Comparison of ENCODE assay signal across 10 mouse cellular contexts in the genomic region with DNA sequence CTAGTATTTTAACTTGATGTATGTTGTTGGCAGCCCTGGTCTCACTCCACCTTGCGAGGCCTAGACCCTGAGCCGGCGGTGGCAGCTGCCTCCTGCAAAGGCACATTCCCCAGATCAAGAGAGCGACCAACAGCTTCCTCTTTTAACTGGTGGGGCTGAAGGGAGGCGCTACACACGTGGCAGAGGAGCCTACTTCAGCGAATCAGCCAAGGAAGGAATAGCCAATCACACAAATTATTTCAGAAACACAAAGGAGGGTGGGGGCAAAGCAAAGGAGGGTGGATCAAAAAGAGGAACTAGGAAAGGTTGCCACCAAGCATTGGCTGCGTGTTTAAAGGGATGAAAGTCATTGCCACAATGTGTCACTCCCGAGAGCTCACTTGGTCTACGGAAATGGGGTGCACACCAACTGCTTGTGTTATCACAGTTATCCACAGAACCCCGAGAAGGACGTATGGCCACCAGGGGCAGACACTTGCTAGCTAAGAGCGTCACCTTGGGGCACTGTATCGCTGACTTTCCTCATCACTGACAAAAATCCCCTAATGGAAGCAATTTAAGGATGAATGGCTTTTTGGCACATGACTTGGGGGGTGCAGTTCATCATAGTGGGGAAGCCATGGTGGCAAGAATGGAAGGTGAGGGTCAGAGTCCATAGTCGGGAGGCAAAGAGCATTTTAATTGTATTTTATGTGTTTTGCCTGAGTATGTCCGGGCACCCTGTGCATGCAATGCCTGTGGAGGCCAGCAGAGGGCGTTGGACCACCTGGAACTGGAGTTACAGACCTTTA. TPM values are rescaled to one million over a fixed set of nuclear protein-coding genes. Genes with fewer than 3 reads are reported as not detected.
A peak's percentile ranks its signal among the peaks of the same experiment; 100 is the strongest.
DNase-seq lines count a peak whose midpoint lies in the region; ATAC-seq and TF ChIP-seq lines count a peak whose summit lies in the region.
"Had no signal": no experiment of that assay in that cellular context is flagged by ENCODE, and none has a peak within 500 bp of the region (broad histone marks: within the 10 kb centered on the region; RNA-seq: fewer than 3 reads in every experiment).

No protein-coding gene starts in this region.

- peaks cover 82% of the 10 kb centered on the region for H3K36me3 ChIP-seq in megakaryocyte, embryonic 14.5 days (replicated peaks; ENCODE audit: low read length)
- H3K36me3 ChIP-seq in limb, embryonic 10.5 days = peaks cover 19% of the 10 kb centered on the region
- H3K36me3 ChIP-seq in hindbrain, embryonic 10.5 days = peaks cover 14% of the 10 kb centered on the region

- TF ChIP-seq CTCF in layer of hippocampus, adult 2 months (conservative IDR thresholded peaks at IDR 0.05) = peak; percentile 62

- ATAC-seq in erythroblast, adult 5-6 weeks (replicated peaks; ENCODE audit: low FRiP score, poor library complexity, severe bottlenecking) = 0 out of 2 replicates have a peak, but pooled peaks have one; percentile 34

- H3K27me3 ChIP-seq in megakaryocyte, embryonic 14.5 days (replicated peaks) = no peaks in the 10 kb centered on the region
- no peaks in the 10 kb centered on the region for H3K27me3 ChIP-seq in limb, embryonic 10.5 days (ENCODE audit: low read depth, poor library complexity, severe bottlenecking)
- H3K27me3 ChIP-seq in hindbrain, embryonic 10.5 days (ENCODE audit: insufficient read depth, poor library complexity, severe bottlenecking) = no peaks in the 10 kb centered on the region

- DNase-seq in layer of hippocampus, adult 2 months (ENCODE audit: low spot score in 2 of 2) = no peak
- no peak for DNase-seq in layer of hippocampus, postnatal 14 days (ENCODE audit: low spot score in 2 of 2)
- peak; percentile 75 for DNase-seq in thymus, postnatal 14 days
- no peak for DNase-seq in kidney, adult 8-10 months
- no peak for DNase-seq in limb, embryonic 10.5 days (ENCODE audit: low spot score)
- no peak for DNase-seq in hindbrain, embryonic 10.5 days (ENCODE audit: low spot score)
- DNase-seq: left cerebral cortex, postnatal 4 days; retina, postnatal 1 day had no signal

- H3K4me1 ChIP-seq in megakaryocyte, embryonic 14.5 days = peaks cover 48% of the 10 kb centered on the region
- peaks cover 12% of the 10 kb centered on the region; the same call in 1 of the 2 replicates for H3K4me1 ChIP-seq in limb, embryonic 10.5 days
- H3K4me1 ChIP-seq in hindbrain, embryonic 10.5 days (replicated peaks) = peaks cover 14% of the 10 kb centered on the region

- H3K4me3 ChIP-seq in layer of hippocampus, adult 2 months = no peak overlapping the region
- H3K4me3 ChIP-seq in megakaryocyte, embryonic 14.5 days (replicated peaks) = peak overlapping the region; percentile 84
- H3K4me3 ChIP-seq in limb, embryonic 10.5 days = no peak overlapping the region
- no peak overlapping the region for H3K4me3 ChIP-seq in hindbrain, embryonic 10.5 days

- H3K9me3 ChIP-seq in megakaryocyte, embryonic 14.5 days = peaks cover 6% of the 10 kb centered on the region; the same call in 1 of the 2 replicates
- H3K9me3 ChIP-seq in limb, embryonic 10.5 days (replicated peaks) = no peaks in the 10 kb centered on the region; the same call in 1 of the 2 replicates
- H3K9me3 ChIP-seq in hindbrain, embryonic 10.5 days = peaks cover 6% of the 10 kb centered on the region

- 92% methylated on average over 17 of the region's 17 CpGs for WGBS in limb, embryonic 10.5 days
- WGBS in hindbrain, embryonic 10.5 days = 87% methylated on average over 17 of the region's 17 CpGs

- H3K27ac ChIP-seq in layer of hippocampus, adult 2 months = no peak overlapping the region
- no peak overlapping the region for H3K27ac ChIP-seq in limb, embryonic 10.5 days
- no peak overlapping the region for H3K27ac ChIP-seq in hindbrain, embryonic 10.5 days

RNA-seq across cellular contexts. Expression of gene Slc7a1, which starts 20.1 kb away (rescaled TPM):
- 10 to 100 TPM; 24.4 to 25.9 TPM for total RNA-seq in layer of hippocampus, adult 2 months (2021)
- 10 to 100 TPM; 47.5 to 48.2 TPM for total RNA-seq in layer of hippocampus, postnatal 14 days (2021)
- 12.1 and 17.1 TPM in 2 replicates for total RNA-seq in erythroblast, adult 5-6 weeks (2015; ENCODE audit: low replicate concordance)
- total RNA-seq in erythroblast, adult 5-6 weeks (2017; ENCODE audit: low replicate concordance) = 12.3 and 17.8 TPM in 2 replicates
- polyA plus RNA-seq in megakaryocyte, embryonic 14.5 days (2012; ENCODE audit: insufficient read depth, low replicate concordance) = 4.9 and 5.6 TPM in 2 replicates
- 13.2 and 17.8 TPM in 2 replicates for polyA plus RNA-seq in limb, embryonic 10.5 days (2016; fragmentation: Nextera tagmentation; extraction: Ambion mirVana)
- polyA plus RNA-seq in hindbrain, embryonic 10.5 days (2016; fragmentation: Nextera tagmentation; extraction: Ambion mirVana) = 10.8 and 13.6 TPM in 2 replicates
